In genomic region chr1:56971441-56971861, GRCm38 (mm10) we compare ENCODE assay signal across 8 mouse cellular contexts. TPM values are rescaled to one million over a fixed set of nuclear protein-coding genes. Genes with fewer than 3 reads are reported as not detected.
DNase-seq lines count a peak whose midpoint lies in the region; ATAC-seq and TF ChIP-seq lines count a peak whose summit lies in the region.

No protein-coding gene starts in this region.

- H3K36me3 ChIP-seq in liver, adult 2 months (ENCODE audit: control insufficient read depth, insufficient read depth, low read length): no peaks in the 10 kb centered on the region
- no peaks in the 10 kb centered on the region for H3K36me3 ChIP-seq in hindbrain, embryonic 11.5 days (ENCODE audit: control insufficient read depth, insufficient read depth, low read length)
- H3K36me3 ChIP-seq in liver, postnatal 0 days (replicated peaks; ENCODE audit: insufficient read depth, low read length): no peaks in the 10 kb centered on the region

- peaks cover 6% of the 10 kb centered on the region for H3K4me1 ChIP-seq in liver, adult 2 months (ENCODE audit: control insufficient read depth, insufficient read depth, low read length)
- H3K4me1 ChIP-seq in bone marrow macrophage, adult 2 months (ENCODE audit: control insufficient read depth, insufficient read depth, low read length): peaks cover 2% of the 10 kb centered on the region; the same call in 1 of the 2 replicates
- H3K4me1 ChIP-seq in hindbrain, embryonic 11.5 days (replicated peaks; ENCODE audit: control insufficient read depth, insufficient read depth, low read length): peaks cover 10% of the 10 kb centered on the region; the same call in 1 of the 2 replicates
- H3K4me1 ChIP-seq in liver, postnatal 0 days (ENCODE audit: insufficient read depth): peaks cover 16% of the 10 kb centered on the region

- peaks cover 11% of the 10 kb centered on the region for H3K27me3 ChIP-seq in liver, adult 2 months (ENCODE audit: control insufficient read depth, insufficient read depth, low read length)
- H3K27me3 ChIP-seq in hindbrain, embryonic 11.5 days (ENCODE audit: control insufficient read depth, insufficient read depth, low read length): peaks cover 28% of the 10 kb centered on the region
- H3K27me3 ChIP-seq in liver, postnatal 0 days (ENCODE audit: insufficient read depth, low read length): peaks cover 67% of the 10 kb centered on the region

- no peak overlapping the region for H3K27ac ChIP-seq in liver, adult 2 months (replicated peaks; ENCODE audit: insufficient read depth, low read depth, low read length)
- no peak overlapping the region for H3K27ac ChIP-seq in bone marrow macrophage, adult 2 months (ENCODE audit: insufficient read depth, low read depth, low read length)
- H3K27ac ChIP-seq in hindbrain, embryonic 11.5 days (ENCODE audit: low read depth, low read length): no peak overlapping the region
- H3K27ac ChIP-seq in liver, postnatal 0 days (ENCODE audit: low read depth): no peak overlapping the region

- no peak for TF ChIP-seq POLR2A in liver, adult 2 months (IDR thresholded peaks at IDR 0.05; ENCODE audit: extremely low read depth, insufficient read depth, low read length)
- no peak for TF ChIP-seq POLR2A in bone marrow macrophage, adult 2 months (IDR thresholded peaks at IDR 0.05; ENCODE audit: borderline replicate concordance, low read depth, low read length)

- under 1% methylated on average over 28 of the region's 29 CpGs for WGBS in liver, adult 2 months
- 1% methylated on average over 27 of the region's 29 CpGs for WGBS in hindbrain, embryonic 11.5 days
- whole genome bisulfite sequencing in liver, postnatal 0 days (ENCODE audit: insufficient replicate concordance): 0% methylated on average over 23 of the region's 29 CpGs

- TF ChIP-seq CTCF in liver, adult 2 months (IDR thresholded peaks at IDR 0.05; ENCODE audit: low read depth, low read length): no peak
- no peak for TF ChIP-seq CTCF in bone marrow macrophage, adult 2 months (IDR thresholded peaks at IDR 0.05; ENCODE audit: low read depth, low read length)
- TF ChIP-seq CTCF in liver, postnatal 0 days (IDR thresholded peaks at IDR 0.05; ENCODE audit: low read depth): no peak

- TF ChIP-seq EP300 in liver, postnatal 0 days (IDR thresholded peaks at IDR 0.05; ENCODE audit: low read depth): no peak

- no peaks in the 10 kb centered on the region for H3K79me2 ChIP-seq in liver, adult 2 months (ENCODE audit: control insufficient read depth, insufficient read depth, low read length)

- H3K4me3 ChIP-seq in liver, adult 2 months (ENCODE audit: insufficient read depth, low read depth, low read length): peak overlapping the region; percentile 29; the same call in 1 of the 2 replicates
- peak overlapping the region; percentile 92 for H3K4me3 ChIP-seq in bone marrow macrophage, adult 2 months (ENCODE audit: insufficient read depth, low read length)
- H3K4me3 ChIP-seq in hindbrain, embryonic 11.5 days (ENCODE audit: low read depth, low read length): peak overlapping the region; percentile 77
- H3K4me3 ChIP-seq in liver, postnatal 0 days (ENCODE audit: low read depth, low read length): peak overlapping the region; percentile 69

- no peaks in the 10 kb centered on the region for H3K9me3 ChIP-seq in hindbrain, embryonic 11.5 days (ENCODE audit: control insufficient read depth, low read length)
- H3K9me3 ChIP-seq in liver, postnatal 0 days (ENCODE audit: low read length): no peaks in the 10 kb centered on the region

- no peak overlapping the region for H3K9ac ChIP-seq in liver, adult 2 months (ENCODE audit: low read depth, low read length)
- H3K9ac ChIP-seq in hindbrain, embryonic 11.5 days (ENCODE audit: low read depth, low read length): peak overlapping the region; percentile 73; the same call in 1 of the 2 replicates
- no peak overlapping the region for H3K9ac ChIP-seq in liver, postnatal 0 days (replicated peaks)

- peak; percentile 6 for ATAC-seq in hindbrain, embryonic 11.5 days (ENCODE audit: low FRiP score)
- ATAC-seq in liver, postnatal 0 days: no peak

- H3K4me2 ChIP-seq in hindbrain, embryonic 11.5 days (replicated peaks; ENCODE audit: low read depth, low read length): peak overlapping the region; percentile 94
- H3K4me2 ChIP-seq in liver, postnatal 0 days (ENCODE audit: low read depth, low read length): peak overlapping the region; percentile 99

- DNase-seq in liver, adult 2 months (ENCODE audit: extremely low read depth, low read depth, low spot score): no peak
- DNase-seq in liver: no peak
- DNase-seq in hindbrain, embryonic 11.5 days (ENCODE audit: low spot score): peak; percentile 62
- peak; percentile 25 for DNase-seq in liver, postnatal 0 days
- DNase-seq in ovary, postnatal 10 days (ENCODE audit: low spot score): no peak
- no peak for DNase-seq in left cerebral cortex, adult 11 months (ENCODE audit: low spot score)
- no peak for DNase-seq in left cerebral cortex, adult 8-10 months (ENCODE audit: low spot score in 2 of 2)

RNA-seq across cellular contexts. Expression of gene Satb2, which starts 7.0 kb away (rescaled TPM):
- total RNA-seq in liver, adult 2 months (2014; rRNA removed): 0.09 and 0.13 TPM in 2 replicates
- polyA plus RNA-seq in liver, adult 2 months (2012; rRNA removed): 0.16 and 0.17 TPM in 2 replicates
- polyA plus RNA-seq in bone marrow macrophage, adult 2 months (2012; ENCODE audit: insufficient read depth, insufficient read length, missing spikeins): 2.0 and 3.2 TPM in 2 replicates
- 1.9 and 2.0 TPM in 2 replicates for polyA plus RNA-seq in hindbrain, embryonic 11.5 days (2014; fragmentation: Nextera tagmentation; extraction: Ambion mirVana)
- polyA plus RNA-seq in liver, postnatal 0 days (2015; fragmentation: Nextera tagmentation; extraction: Ambion mirVana): 0.05 and 0.11 TPM in 2 replicates
- 10 to 100 TPM; 56.2 to 62.9 (median 59.9) TPM for total RNA-seq in left cerebral cortex, adult 8-10 months (2022)

Comparison
In these comparisons a context has a peak if more than half of its experiments do, and no peak if none do; other contexts are left out.
1. DNase-seq: peak in hindbrain, embryonic 11.5 days (single experiment) and liver, postnatal 0 days (single experiment); none in liver, adult 2 months (single experiment), liver (single experiment), ovary, postnatal 10 days (single experiment), left cerebral cortex, adult 11 months (single experiment) and left cerebral cortex, adult 8-10 months (0 of 2).
2. H3K4me3 ChIP-seq: peak in every context shown above with its lines; median percentile 92 in bone marrow macrophage, adult 2 months; 77 in hindbrain, embryonic 11.5 days; 69 in liver, postnatal 0 days; 29 in liver, adult 2 months.